21 mouse cellular contexts compared by ENCODE assay signal in the genomic region with DNA sequence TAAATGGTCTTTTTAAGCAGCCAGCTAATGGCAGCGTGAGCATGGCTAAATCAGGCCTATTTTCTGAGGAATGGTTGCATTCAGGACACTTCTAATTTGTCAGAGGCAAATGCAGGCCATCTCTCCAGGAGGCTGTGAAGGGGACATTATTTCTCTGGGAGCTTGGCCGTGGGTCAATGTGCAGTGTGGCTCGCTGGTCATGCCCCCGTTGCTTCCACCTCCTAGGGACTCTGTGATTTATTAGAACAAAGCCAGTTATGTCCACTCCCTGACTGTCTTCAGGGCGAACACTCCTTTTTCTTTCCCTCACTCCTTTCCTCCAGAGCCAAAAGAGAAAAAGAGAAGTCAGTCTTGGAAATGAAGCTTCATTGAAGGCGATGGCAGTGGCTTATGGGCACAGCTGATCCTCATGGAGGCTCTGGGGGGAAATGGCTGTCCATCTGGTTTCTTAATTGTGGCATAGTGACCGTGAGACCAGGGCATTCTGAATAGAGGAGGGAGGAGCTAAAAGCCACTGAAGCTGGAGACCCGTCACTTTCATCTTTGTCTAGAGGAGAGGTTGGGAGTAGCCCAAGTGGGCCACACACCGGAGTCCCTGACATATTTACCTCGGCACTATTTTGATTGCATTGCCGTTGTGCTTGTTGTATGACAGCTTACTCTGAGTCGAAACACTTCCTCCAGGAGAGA.
A peak's percentile ranks its signal among the peaks of the same experiment; 100 is the strongest.
DNase-seq lines count a peak whose midpoint lies in the region; ATAC-seq and TF ChIP-seq lines count a peak whose summit lies in the region.
"Had no signal": no experiment of that assay in that cellular context is flagged by ENCODE, and none has a peak within 500 bp of the region (broad histone marks: within the 10 kb centered on the region; RNA-seq: fewer than 3 reads in every experiment).

No protein-coding gene starts in this region.

- peak overlapping the region; percentile 38; the same call in 1 of the 2 replicates for H3K27ac ChIP-seq in midbrain, embryonic 10.5 days (replicated peaks)
- H3K27ac ChIP-seq in midbrain, embryonic 13.5 days, result no peak overlapping the region
- H3K27ac ChIP-seq in gastrocnemius, adult 2 months, result no peak overlapping the region
- H3K27ac ChIP-seq: embryonic facial prominence, embryonic 15.5 days; forebrain, embryonic 15.5 days; heart, adult 2 months; left cerebral cortex, adult 2 months; limb, embryonic 15.5 days; midbrain, embryonic 12.5 days; stomach, embryonic 15.5 days had no signal

- DNase-seq in cerebellum, postnatal 10 days, result peak; percentile 24 to 37
- no peak for DNase-seq in cerebellum, adult 11-12 months
- no peak for DNase-seq in midbrain, embryonic 10.5 days (ENCODE audit: low spot score)
- peak; percentile 47 for DNase-seq in forelimb bud, embryonic 11.5 days (ENCODE audit: low read depth, low spot score)
- peak; percentile 56 for DNase-seq in retina, embryonic 14.5 days (ENCODE audit: low spot score)
- no peak for DNase-seq in gastrocnemius, adult 2 months
- DNase-seq in B cell, adult 2 months, result no peak
- DNase-seq: adrenal gland, postnatal 36 days; heart, adult 2 months; lung, adult 18-20 months; lung, postnatal 4 days had no signal

- 53% methylated on average over 12 of the region's 12 CpGs for WGBS in midbrain, embryonic 10.5 days
- WGBS in midbrain, embryonic 13.5 days, result 49% methylated on average over 12 of the region's 12 CpGs

- no peaks in the 10 kb centered on the region for H3K27me3 ChIP-seq in midbrain, embryonic 10.5 days (ENCODE audit: low read depth, poor library complexity, severe bottlenecking)
- no peaks in the 10 kb centered on the region for H3K27me3 ChIP-seq in midbrain, embryonic 13.5 days
- H3K27me3 ChIP-seq: CH12.LX; embryonic facial prominence, embryonic 15.5 days; forebrain, embryonic 15.5 days; limb, embryonic 15.5 days; midbrain, embryonic 12.5 days; stomach, embryonic 15.5 days had no signal

- H3K4me1 ChIP-seq in midbrain, embryonic 10.5 days, result peaks cover 16% of the 10 kb centered on the region
- H3K4me1 ChIP-seq in midbrain, embryonic 13.5 days (replicated peaks), result peaks cover 7% of the 10 kb centered on the region
- H3K4me1 ChIP-seq: embryonic facial prominence, embryonic 15.5 days; forebrain, embryonic 15.5 days had no signal

- intact Hi-C loops in gastrocnemius, adult 2 months (cut with DNase I), result no loop called here

- TF ChIP-seq CTCF in gastrocnemius, adult 2 months (IDR thresholded peaks at IDR 0.05), result no peak

- H3K4me3 ChIP-seq in midbrain, embryonic 10.5 days, result no peak overlapping the region
- no peak overlapping the region for H3K4me3 ChIP-seq in midbrain, embryonic 13.5 days (replicated peaks)
- no peak overlapping the region for H3K4me3 ChIP-seq in gastrocnemius, adult 2 months
- H3K4me3 ChIP-seq: embryonic facial prominence, embryonic 15.5 days; forebrain, embryonic 15.5 days; heart, adult 2 months; left cerebral cortex, adult 2 months; limb, embryonic 15.5 days; midbrain, embryonic 12.5 days; stomach, embryonic 15.5 days had no signal

- no peaks in the 10 kb centered on the region for H3K9me3 ChIP-seq in midbrain, embryonic 10.5 days (replicated peaks)
- H3K9me3 ChIP-seq in midbrain, embryonic 13.5 days, result no peaks in the 10 kb centered on the region
- H3K9me3 ChIP-seq: embryonic facial prominence, embryonic 15.5 days; forebrain, embryonic 15.5 days; limb, embryonic 15.5 days; midbrain, embryonic 12.5 days; stomach, embryonic 15.5 days had no signal

- no peaks in the 10 kb centered on the region for H3K36me3 ChIP-seq in midbrain, embryonic 10.5 days
- no peaks in the 10 kb centered on the region for H3K36me3 ChIP-seq in midbrain, embryonic 13.5 days
- H3K36me3 ChIP-seq: embryonic facial prominence, embryonic 15.5 days; forebrain, embryonic 15.5 days; limb, embryonic 15.5 days; midbrain, embryonic 12.5 days; stomach, embryonic 15.5 days had no signal

- H3K9ac ChIP-seq in midbrain, embryonic 13.5 days (replicated peaks), result no peak overlapping the region
- H3K9ac ChIP-seq: embryonic facial prominence, embryonic 15.5 days; forebrain, embryonic 15.5 days; limb, embryonic 15.5 days; midbrain, embryonic 12.5 days; stomach, embryonic 15.5 days had no signal

- no peak overlapping the region for H3K4me2 ChIP-seq in midbrain, embryonic 13.5 days (replicated peaks)
- H3K4me2 ChIP-seq: embryonic facial prominence, embryonic 15.5 days; forebrain, embryonic 15.5 days; limb, embryonic 15.5 days; midbrain, embryonic 12.5 days; stomach, embryonic 15.5 days had no signal

- ATAC-seq in midbrain, embryonic 13.5 days, result no peak
- ATAC-seq: activated CD4-positive, CD25-positive, alpha-beta regulatory T cell, adult 4 months; forebrain, embryonic 15.5 days; intestine, postnatal 0 days had no signal

Comparison
In these comparisons a context has a peak if more than half of its experiments do, and no peak if none do; other contexts are left out.
1. DNase-seq: peak in cerebellum, postnatal 10 days (2 of 2), forelimb bud, embryonic 11.5 days (single experiment) and retina, embryonic 14.5 days (single experiment); none in cerebellum, adult 11-12 months (single experiment), midbrain, embryonic 10.5 days (single experiment), gastrocnemius, adult 2 months (single experiment) and B cell, adult 2 months (0 of 2).